Mouse (Mus musculus) brain, embryonic 14.5 days (tissue): Measurements from ENCODE around the gene Gm11214. TPM values are rescaled to one million over a fixed set of nuclear protein-coding genes. Genes with fewer than 3 reads are reported as not detected.

Experiments
- DNase-seq: peaks from one replicate; pipeline ENCODE4 v3.0.0-alpha.2; 2011; ENCODE audit warnings: low read depth
- CTCF ChIP-seq: fragments of 200-500 bp; IDR thresholded peaks from 2 replicates; pipeline ENCODE4 v1.5.1; 2012; ENCODE audit warnings: inconsistent platforms, mild to moderate bottlenecking, moderate library complexity, borderline replicate concordance; ENCODE audit not compliant: insufficient read depth, insufficient read length; ENCODE audit errors: extremely low read depth
- POLR2A ChIP-seq: fragments of 200-500 bp; IDR thresholded peaks from 2 replicates; pipeline ENCODE4 v1.6.1; 2012; ENCODE audit warnings: mild to moderate bottlenecking, inconsistent platforms, borderline replicate concordance; ENCODE audit not compliant: poor library complexity, insufficient read depth, insufficient read length, severe bottlenecking; ENCODE audit errors: extremely low read depth
- polyA plus RNA-seq: library from polyadenylated mRNA; depleted of rRNA; stranded (reverse); fragments of >200 nt; gene quantifications from 2 replicates; pipeline ENCODE4 v1.2.3, GENCODE M21; 2012; rRNA removed

Gene Gm11214
- polyA plus RNA-seq, result not detected in 2 replicates

DNA sequence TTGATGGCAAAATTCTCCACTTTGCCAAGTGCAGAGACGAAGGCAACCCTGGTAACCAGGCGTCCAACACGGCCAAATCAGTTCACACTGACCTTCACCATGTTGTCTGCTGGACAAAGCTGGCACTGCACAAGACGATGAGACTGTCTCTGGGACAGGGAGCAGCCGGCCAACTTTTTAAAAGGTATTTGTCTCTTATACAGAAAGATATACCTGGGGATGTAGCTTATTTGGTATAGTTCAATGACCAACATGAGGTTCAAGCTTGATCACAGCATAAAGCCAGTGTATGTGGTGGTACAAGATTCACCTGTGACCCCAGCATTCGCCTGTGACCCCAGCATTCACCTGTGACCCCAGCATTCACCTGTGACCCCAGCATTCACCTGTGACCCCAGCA, at the start of gene Gm11214:
Gene Gm11214, minus strand, starts transcription at position 101 of the 400 bp plus-strand sequence.
- TF ChIP-seq POLR2A, result no peak
- TF ChIP-seq CTCF, result no peak
- DNase-seq, result peak; percentile 33

DNA sequence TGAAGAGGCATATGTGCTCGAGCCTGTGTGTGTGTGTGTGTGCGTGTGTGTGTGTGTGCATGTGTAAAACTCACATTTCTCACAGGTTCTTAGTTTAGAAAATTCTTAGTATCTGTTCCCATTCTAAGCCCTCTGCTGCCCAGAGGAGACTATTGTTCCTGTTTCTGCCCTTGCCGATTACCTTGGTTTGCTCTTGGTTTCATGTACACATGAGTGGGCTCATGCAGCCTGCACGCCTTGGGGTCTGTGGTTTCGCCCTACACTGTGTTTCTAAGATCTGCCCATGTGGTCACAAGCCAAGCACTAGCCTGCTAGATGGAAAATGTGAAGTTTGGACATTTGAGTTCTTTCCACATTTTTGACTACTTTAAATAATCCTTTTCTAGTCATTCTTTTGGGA, 48.7 kb upstream of the Gm11214 start:
- TF ChIP-seq POLR2A (no peak), CTCF (no peak)

DNA sequence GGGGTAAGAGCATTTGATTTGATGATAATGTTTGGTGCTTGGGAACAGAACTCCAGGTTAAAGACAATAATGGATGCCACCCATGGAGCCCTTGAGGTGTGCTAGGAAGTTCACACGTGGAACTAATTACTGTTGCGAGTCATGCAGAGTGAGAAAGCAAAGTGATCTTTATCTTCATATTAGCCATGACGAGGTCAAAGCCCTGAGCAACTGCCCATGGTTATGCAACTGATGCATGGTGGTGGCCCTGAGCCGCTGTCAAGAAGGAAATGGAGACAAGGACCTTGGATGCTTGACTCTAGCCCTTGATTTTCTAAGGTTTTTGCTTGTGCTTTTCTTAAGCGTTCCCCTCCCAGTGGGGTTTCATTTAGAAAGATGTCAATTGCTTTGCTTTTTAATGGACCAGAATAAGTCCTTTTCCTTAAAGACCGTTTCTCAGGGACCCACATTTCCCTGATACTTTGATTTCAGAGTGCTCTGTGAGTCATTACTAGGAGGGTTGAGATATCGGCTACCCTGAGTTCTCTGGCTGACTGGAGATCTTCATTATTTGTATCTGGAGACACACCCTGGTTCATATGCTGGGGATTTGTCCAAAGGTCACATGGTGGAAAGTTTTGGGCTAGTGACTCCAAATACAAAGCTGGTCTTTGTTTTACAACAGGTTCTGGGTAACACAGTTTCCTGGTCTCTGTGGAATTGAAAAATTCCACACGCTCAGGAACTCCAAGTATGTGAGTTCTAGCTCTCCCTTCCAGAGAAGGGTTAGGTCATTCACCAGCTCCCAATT, 47.4 kb upstream of the Gm11214 start:
- DNase-seq, result no peak
- TF ChIP-seq POLR2A, result no peak
- no peak for TF ChIP-seq CTCF

More for the DNA sequence above, 48.7 kb upstream of the Gm11214 start:
- no peak for DNase-seq

DNA sequence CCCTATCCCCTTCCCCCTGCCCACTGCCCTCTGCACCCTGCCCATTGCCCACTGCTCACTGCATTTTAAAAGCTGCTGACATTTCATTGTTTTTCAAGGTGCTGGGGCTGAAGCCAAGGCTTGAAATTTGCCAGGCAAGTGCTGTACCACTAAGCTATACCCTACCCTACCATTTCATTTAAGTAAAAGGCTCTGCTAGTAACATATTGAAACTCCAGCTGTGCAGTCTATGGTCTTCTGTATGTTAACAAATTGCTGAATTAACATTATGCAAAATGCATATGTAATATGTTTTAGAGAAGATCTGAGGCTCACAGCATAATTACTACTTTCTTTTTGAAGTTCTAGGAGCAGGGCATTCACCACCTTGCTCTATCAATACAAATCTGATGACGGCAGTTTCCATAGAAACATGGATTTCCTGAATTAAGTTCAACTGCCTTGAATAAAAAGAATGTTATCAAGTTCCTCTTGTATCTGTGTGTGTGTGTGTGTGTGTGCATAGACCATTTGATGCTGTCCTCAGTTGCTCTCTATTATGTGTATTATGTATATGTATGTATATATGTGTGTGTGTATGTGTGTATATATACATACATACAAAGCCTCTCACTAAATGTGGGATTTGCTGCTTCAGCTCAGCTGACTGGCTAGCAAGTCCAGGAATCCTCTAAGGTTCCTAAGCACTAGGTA, 43.2 kb upstream of the Gm11214 start:
- no peak for TF ChIP-seq CTCF
- TF ChIP-seq POLR2A, result no peak
- peak; percentile 53 for DNase-seq

DNA sequence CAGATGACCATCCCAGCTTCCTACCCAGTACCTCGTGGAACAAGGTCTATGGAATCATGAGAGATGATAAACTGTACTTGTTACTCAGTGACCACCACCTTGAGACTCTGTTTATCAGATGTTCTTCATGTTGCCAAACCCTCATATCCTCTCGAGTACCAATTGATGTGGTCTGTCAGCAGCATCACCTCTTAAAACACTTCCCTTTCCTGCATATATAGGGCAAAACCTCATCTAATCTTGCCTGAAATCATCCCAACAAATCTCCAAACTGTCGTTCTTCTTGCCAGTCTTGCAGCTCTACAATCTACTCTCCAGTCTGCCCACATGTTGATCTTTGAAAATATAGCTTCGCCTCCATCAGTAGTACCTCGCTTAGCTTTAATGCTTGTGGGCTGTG, 41.1 kb upstream of the Gm11214 start:
- DNase-seq, result no peak
- no peak for TF ChIP-seq CTCF
- no peak for TF ChIP-seq POLR2A

DNA sequence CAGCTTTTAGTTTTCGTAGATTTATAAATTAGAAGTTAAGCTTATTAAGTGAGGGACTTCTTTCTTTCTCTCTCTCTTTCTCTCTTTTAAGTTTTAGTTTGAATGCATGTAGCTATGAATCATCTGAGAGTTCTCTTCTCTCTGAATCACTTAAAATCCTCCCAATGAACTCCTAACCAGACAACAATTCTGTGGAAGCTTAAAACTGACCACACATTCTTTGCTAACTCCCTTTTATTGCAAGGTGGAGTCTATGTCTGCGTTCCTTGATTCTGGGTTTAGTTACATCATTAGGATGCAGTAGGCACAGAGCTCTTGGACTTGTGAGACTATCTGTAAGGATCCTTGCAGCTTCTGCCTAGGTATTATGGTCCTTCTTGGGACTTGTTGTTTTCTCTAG, 40.5 kb upstream of the Gm11214 start:
- no peak for TF ChIP-seq POLR2A
- DNase-seq, result no peak

DNA sequence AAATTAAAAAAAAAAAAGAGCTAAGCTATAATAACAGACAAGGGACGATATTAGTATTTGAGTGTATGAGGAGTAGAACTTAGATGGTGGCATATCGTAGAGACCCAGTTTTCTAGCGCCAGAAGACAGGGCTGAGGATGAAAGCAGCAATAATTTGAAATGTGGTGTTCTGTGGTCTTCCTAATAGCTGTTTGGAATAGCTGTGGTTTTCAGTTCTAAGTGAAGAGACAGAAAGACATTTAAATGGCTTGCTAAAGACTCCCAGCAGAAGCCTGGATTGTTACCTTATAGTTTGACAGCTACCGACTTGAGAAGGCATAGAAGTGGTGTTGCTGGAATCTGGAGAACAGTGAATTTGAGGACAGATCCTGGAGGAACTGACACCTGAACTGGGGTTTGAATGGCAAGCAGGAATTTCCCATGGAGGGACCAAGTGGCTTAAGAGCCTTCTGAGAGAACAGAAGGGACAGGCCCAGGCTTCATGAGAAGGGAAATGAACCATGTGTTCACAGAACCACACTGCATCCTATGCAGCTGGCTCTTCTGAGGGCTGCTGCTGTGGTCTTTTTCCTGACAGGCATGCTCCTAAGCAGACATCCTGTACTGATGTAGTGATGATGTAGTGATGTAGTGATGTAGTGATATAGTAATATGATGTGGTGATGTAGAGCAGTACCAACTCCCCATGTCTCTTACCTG, 39.0 kb upstream of the Gm11214 start:
- TF ChIP-seq CTCF (no peak), POLR2A (no peak)
- DNase-seq, result no peak

DNA sequence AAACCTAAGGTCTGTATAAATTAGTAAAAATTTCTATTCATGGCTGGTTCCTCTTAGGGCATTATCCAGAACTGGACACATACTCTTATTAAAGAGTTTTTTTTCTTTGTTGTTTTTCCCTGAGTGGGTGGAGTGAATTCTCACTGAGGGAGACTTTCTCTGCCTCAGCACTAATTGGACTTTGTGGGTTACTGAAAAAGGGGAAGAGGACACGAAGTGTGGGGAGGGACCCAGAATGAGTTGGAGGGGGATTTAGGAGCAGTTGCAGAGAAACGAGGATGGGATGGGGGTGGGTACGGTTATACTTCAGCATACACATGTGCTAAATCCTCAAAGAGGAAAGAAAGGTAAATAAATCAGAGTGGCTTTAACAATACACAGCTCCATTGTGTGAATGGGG, 36.6 kb upstream of the Gm11214 start:
- DNase-seq, result no peak
- TF ChIP-seq CTCF (no peak), POLR2A (no peak)

DNA sequence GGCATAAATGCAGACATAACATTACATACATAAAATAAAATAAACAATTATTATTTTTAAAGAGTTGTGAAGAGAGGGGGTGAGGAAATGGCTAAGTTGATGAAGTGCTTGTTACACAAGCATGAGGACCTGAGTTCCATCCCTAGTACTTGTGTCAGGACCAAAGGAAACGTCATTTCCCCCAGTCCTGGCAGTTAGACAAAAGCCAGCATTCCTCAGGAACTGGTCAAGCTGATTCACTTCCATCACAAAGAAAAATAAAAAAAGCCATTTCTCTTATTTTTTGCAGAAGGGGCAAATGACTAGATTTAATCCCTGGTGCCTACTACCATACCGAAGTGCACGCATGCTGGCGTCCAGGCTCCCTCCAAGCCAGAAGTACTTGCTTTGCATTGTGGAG, 33.7 kb upstream of the Gm11214 start:
- no peak for DNase-seq

DNA sequence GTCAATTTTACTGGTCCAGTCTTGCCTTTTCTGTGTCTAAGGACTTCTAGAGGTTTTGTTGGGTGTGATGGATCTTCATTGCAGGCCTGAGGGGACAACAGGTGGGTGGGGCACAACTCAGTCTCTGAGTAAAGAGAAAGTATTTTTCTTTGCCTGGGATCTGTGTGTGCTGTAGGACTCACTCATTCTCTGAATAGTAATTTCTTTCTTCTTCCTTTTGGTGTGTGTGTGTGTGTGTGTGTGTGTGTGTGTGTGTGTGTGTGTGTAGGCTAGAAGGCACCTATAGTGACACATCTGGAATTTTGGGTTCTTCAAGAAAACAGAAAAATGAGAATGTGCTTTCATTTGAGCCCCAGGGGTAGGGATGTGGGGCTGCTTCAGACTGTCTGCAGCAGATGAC, 29.2 kb upstream of the Gm11214 start:
- TF ChIP-seq POLR2A (no peak), CTCF (no peak)
- DNase-seq, result no peak

More for the DNA sequence above, 33.7 kb upstream of the Gm11214 start:
- no peak for TF ChIP-seq POLR2A
- TF ChIP-seq CTCF, result no peak

DNA sequence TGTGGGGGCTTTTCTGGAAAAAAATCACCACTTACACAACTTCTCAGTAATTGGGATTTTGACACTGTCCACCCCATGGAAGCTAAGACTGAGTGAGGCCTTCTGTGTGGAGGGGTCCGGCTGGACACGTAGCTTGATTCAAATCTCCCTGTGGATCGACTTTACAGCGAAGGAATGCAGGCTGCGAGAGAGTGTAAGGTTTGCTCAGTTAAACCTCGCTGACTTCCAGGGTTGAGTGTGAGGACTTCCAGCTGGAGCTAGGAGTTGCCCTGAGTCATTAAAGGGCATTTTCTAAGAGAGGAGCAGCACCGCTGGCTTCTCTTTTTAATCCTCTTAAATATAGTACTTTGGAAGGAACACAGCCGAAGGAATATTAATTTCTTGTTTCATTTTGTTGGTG, 24.2 kb upstream of the Gm11214 start:
- DNase-seq, result no peak
- TF ChIP-seq POLR2A (no peak), CTCF (no peak)
